Mouse (Mus musculus) testis, adult 2 months (tissue): Measurements from ENCODE around the gene Kncn.

Experiments used
- CTCF ChIP-seq: fragments of 200-500 bp; IDR thresholded peaks from 2 replicates; pipeline ENCODE4 v1.5.1; 2012; ENCODE audit warnings: low read depth, mild to moderate bottlenecking, inconsistent platforms, low read length, moderate library complexity; ENCODE audit not compliant: control insufficient read depth, insufficient read depth, insufficient replicate concordance
- POLR2A ChIP-seq: fragments of 200-500 bp; IDR thresholded peaks from 2 replicates; pipeline ENCODE4 v1.6.1; 2012; ENCODE audit warnings: low read depth, mild to moderate bottlenecking, inconsistent platforms, low read length, moderate library complexity; ENCODE audit not compliant: control insufficient read depth

DNA sequence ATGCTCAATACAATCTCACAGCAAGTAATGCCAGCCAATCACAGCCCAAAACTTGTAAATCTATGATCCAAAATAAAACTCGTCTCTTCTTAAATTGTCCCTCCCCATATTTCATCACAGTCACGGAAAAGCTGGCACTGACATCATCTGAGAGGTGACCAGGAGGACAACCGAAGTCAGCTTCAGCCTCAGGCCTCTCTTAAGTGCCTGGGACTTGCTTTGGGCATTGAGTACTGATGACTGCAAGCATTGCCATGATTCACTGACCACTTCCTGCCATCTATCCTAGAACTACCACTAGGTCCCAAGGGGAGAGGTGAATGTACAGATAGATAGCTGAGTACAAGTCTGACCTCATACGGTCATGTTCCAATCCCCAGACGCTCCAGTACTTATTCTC, 38.5 kb downstream of the Kncn start:
- TF ChIP-seq CTCF (no peak), POLR2A (no peak)
